Mouse (Mus musculus) effector memory CD4-positive, alpha-beta T cell, adult 7 months (primary cell): ENCODE measurements around the gene Tkt. TPM values are rescaled to one million over a fixed set of nuclear protein-coding genes. Genes with fewer than 3 reads are reported as not detected.

Experiments
- polyA plus RNA-seq: library from polyadenylated mRNA; unstranded; fragments of 100-300 nt; shearing (Covaris generic); gene quantifications from one replicate; pipeline ENCODE4 v1.2.1, GENCODE M21; 2017

The Tkt gene
- 134 TPM for polyA plus RNA-seq

DNA sequence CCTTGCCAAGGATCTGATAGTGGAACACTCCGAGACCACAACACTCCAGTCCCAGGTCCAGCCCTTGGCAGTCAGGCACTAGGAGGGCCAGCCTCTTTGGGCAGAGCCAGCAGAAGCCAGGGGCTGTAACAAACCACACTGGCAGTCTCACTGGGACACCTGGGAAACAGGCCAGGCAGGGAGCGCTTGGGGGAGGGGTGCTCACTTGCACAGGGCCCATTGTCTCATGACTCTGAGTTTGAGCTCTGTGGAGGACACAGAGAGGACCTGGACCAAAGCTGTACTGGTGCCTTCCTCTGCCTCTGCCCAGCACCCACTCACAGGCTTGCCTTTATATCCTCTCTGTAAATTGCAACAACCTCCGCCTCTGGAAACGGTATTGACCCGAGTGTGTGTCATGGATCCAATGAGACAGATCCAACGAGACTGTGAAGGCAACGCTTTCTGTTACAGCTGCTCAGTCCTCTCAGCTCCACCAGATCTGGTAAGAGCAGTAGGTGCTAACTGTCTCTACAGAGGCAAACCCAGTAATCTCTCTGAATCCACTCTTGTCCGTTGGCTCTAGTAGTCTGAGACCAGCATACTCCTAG lies at the start of gene Tkt:
TSS of gene Tkt (plus strand) at position 229 of the 590 bp plus-strand sequence.

Other genes starting within 250 kb of the Tkt start
- gene Dcp1a, start 68.8 kb upstream of the Tkt start, polyA plus RNA-seq, result 49.0 TPM
- gene Cacna1d, start 56.9 kb upstream of the Tkt start, polyA plus RNA-seq, result 2.1 TPM
- 82.6 TPM for gene Prkcd, start 77.9 kb downstream of the Tkt start, polyA plus RNA-seq
- gene Rft1, start 106.0 kb downstream of the Tkt start, polyA plus RNA-seq, result 7.7 TPM
- gene Sfmbt1, start 166.5 kb downstream of the Tkt start, polyA plus RNA-seq, result 15.8 TPM